Comparison of ENCODE assay signal across 29 mouse cellular contexts in genomic region chr10:50882366-50882765, GRCm38 (mm10). TPM values are rescaled to one million over a fixed set of nuclear protein-coding genes. Genes with fewer than 3 reads are reported as not detected.
"Had no signal": no experiment of that assay in that cellular context is flagged by ENCODE, and none has a peak within 500 bp of the region (broad histone marks: within the 10 kb centered on the region; RNA-seq: fewer than 3 reads in every experiment).

No protein-coding gene starts in this region.

- H3K4me3 ChIP-seq: embryonic facial prominence, embryonic 10.5 days; embryonic facial prominence, embryonic 12.5 days; embryonic facial prominence, embryonic 13.5 days; embryonic facial prominence, embryonic 15.5 days; erythroblast, embryonic 14.5 days; forebrain, embryonic 10.5 days; forebrain, embryonic 12.5 days; forebrain, embryonic 13.5 days; forebrain, embryonic 15.5 days; gastrocnemius, adult 2 months had no signal

- H3K27me3 ChIP-seq: embryonic facial prominence, embryonic 12.5 days; embryonic facial prominence, embryonic 15.5 days; forebrain, embryonic 13.5 days; forebrain, embryonic 15.5 days had no signal

- H3K4me2 ChIP-seq: embryonic facial prominence, embryonic 12.5 days; embryonic facial prominence, embryonic 13.5 days; embryonic facial prominence, embryonic 15.5 days; forebrain, embryonic 12.5 days; forebrain, embryonic 13.5 days; forebrain, embryonic 15.5 days had no signal

- H3K27ac ChIP-seq: embryonic facial prominence, embryonic 10.5 days; embryonic facial prominence, embryonic 12.5 days; embryonic facial prominence, embryonic 13.5 days; embryonic facial prominence, embryonic 15.5 days; forebrain, embryonic 10.5 days; forebrain, embryonic 12.5 days; forebrain, embryonic 13.5 days; forebrain, embryonic 15.5 days; gastrocnemius, adult 2 months had no signal

- H3K9ac ChIP-seq: embryonic facial prominence, embryonic 12.5 days; embryonic facial prominence, embryonic 13.5 days; embryonic facial prominence, embryonic 15.5 days; forebrain, embryonic 12.5 days; forebrain, embryonic 13.5 days; forebrain, embryonic 15.5 days; forebrain, postnatal 0 days had no signal

- H3K9me3 ChIP-seq: embryonic facial prominence, embryonic 10.5 days; embryonic facial prominence, embryonic 12.5 days; embryonic facial prominence, embryonic 13.5 days; embryonic facial prominence, embryonic 15.5 days; forebrain, embryonic 10.5 days; forebrain, embryonic 12.5 days; forebrain, embryonic 13.5 days; forebrain, embryonic 15.5 days had no signal

- H3K4me1 ChIP-seq: embryonic facial prominence, embryonic 10.5 days; embryonic facial prominence, embryonic 12.5 days; embryonic facial prominence, embryonic 13.5 days; embryonic facial prominence, embryonic 15.5 days; forebrain, embryonic 10.5 days; forebrain, embryonic 12.5 days; forebrain, embryonic 13.5 days; forebrain, embryonic 15.5 days had no signal

- DNase-seq: cerebellum, adult 18-20 months; cerebellum, adult 2 months; cerebellum, adult 8-10 months; cerebellum, adult 9-10 months; cerebellum, adult 9-11 months; cerebellum, postnatal 10 days; cerebellum, postnatal 14 days; cerebellum, postnatal 25 days; cerebellum, postnatal 36 days; embryo, embryonic 11 days; forebrain, postnatal 0 days; gastrocnemius, adult 2 months; gastrocnemius, postnatal 10 days; gastrocnemius, postnatal 14 days; gastrocnemius, postnatal 25 days; gastrocnemius, postnatal 36 days; heart, adult 11 months had no signal

- H3K36me3 ChIP-seq: embryonic facial prominence, embryonic 10.5 days; embryonic facial prominence, embryonic 12.5 days; embryonic facial prominence, embryonic 13.5 days; embryonic facial prominence, embryonic 15.5 days; forebrain, embryonic 10.5 days; forebrain, embryonic 12.5 days; forebrain, embryonic 15.5 days had no signal

- ATAC-seq: forebrain, embryonic 16.5 days; forebrain, postnatal 0 days had no signal

RNA-seq across cellular contexts. Expression of gene Sim1, which starts 12.2 kb away (rescaled TPM):
- polyA plus RNA-seq: cerebellum, adult 2 months; cortical plate, adult 2 months; erythroblast, embryonic 14.5 days; frontal cortex, adult 2 months had no signal
